Mouse (Mus musculus) macrophage (primary cell): ENCODE results near the gene Smco3. TPM values are rescaled to one million over a fixed set of nuclear protein-coding genes. Genes with fewer than 3 reads are reported as not detected.

Experiments
- H3K27ac ChIP-seq: fragments of 350-480 bp; formaldehyde crosslinking; 2 replicates; pipeline ENCODE4 v1.9.0; 2021
- H3K36me3 ChIP-seq: fragments of 350-480 bp; formaldehyde crosslinking; 2 replicates; pipeline ENCODE4 v1.9.0; 2021; ENCODE audit errors: inconsistent target
- H3K4me3 ChIP-seq: fragments of 350-480 bp; formaldehyde crosslinking; 2 replicates; pipeline ENCODE4 v1.9.0; 2021; ENCODE audit errors: inconsistent target
- H3K79me2 ChIP-seq: fragments of 350-480 bp; formaldehyde crosslinking; 2 replicates; pipeline ENCODE4 v1.9.0; 2021; ENCODE audit errors: inconsistent target
- WGBS: methylation state at CpG from one replicate; pipeline ENCODE4 v1.1.7; 2026; ENCODE audit warnings: inconsistent platforms; ENCODE audit not compliant: missing documents; 5-methylcytosine and 5-hydroxymethylcytosine counted together
- polyA plus RNA-seq: library from polyadenylated mRNA; stranded (reverse); fragments of 250-400 nt; gene quantifications from 3 replicates; pipeline ENCODE4 v1.2.4, GENCODE M21; 2018; ENCODE audit warnings: inconsistent platforms

Gene Smco3
- polyA plus RNA-seq, 1 experiment from 2014 or later = 0.19 TPM

DNA sequence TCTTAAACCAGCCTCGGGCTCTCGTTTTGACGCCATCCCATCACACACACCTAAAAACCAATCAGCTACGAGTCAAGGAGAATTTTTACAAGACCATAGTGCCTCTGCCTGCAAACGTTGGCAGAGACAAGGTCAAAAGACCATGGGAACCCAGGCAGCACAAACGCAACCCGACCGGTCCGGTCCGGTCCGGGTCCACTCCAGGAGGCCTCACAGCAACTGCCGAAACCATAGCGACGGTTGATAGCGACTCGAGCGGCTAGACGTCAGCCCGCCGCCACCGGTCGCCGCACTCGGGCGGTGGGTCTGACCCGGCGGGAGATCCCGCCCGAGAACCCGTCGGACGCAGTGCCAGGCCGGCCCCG lies 7.8 kb downstream of the Smco3 start, which contains the start of gene BC049715:
BC049715 (plus strand) TSS at position 111 of the 365 bp plus-strand sequence.
- Histone ChIP-seq H3K79me2 (peaks cover 47% of the 10 kb centered on the region), H3K36me3 (peaks cover 19% of the 10 kb centered on the region; the same call in 1 of the 2 replicates), H3K27ac (peak within 1 kb of the TSS; percentile 73), H3K4me3 (peak within 1 kb of the TSS; percentile 80)
- WGBS = under 1% methylated on average over 34 of the region's 34 CpGs

DNA sequence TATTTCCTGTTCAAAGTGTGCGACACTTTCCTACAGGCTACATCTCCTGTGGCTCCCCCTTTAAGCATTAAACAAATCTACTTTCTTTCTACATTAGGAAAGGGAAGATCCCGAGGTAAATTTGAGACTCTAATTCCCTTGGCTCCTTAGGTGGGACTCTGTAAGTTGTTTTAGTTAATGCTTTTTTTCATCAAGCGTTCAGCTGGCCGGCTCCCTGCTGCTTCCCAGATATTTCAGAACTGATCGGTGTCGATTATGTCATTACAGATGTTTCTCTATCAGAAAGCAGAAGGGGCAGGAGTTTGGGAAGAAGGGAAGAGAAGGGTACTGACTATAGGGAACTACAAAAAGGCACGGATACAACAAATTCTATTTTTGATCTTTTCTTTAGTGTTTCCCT lies 8.1 kb downstream of the Smco3 start:
- 5% methylated on average over 7 of the region's 7 CpGs for whole genome bisulfite sequencing
- Histone ChIP-seq H3K4me3 (peak overlapping the region; percentile 80), H3K79me2 (peaks cover 51% of the 10 kb centered on the region), H3K36me3 (peaks cover 23% of the 10 kb centered on the region; the same call in 1 of the 2 replicates), H3K27ac (peak overlapping the region; percentile 73)

DNA sequence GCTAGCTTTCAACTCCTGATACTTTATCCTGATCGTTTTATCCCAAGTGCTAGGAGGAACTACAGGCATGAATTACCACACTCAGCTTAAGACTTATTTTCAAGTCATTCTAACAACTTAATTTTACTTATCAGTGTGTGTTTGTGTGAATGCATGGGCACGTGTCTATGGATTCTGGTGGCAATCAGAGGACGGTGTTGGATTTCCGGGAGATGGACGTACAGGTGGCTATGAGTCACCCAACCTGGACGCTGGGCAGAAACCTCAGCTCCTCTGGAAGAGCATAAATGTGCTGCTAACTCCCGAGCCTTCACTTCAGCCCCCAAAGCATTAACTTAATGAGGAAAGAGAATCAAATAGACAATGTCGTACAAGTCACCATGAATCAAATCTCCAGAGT lies 10.3 kb downstream of the Smco3 start:
- H3K36me3 ChIP-seq = peaks cover 45% of the 10 kb centered on the region

DNA sequence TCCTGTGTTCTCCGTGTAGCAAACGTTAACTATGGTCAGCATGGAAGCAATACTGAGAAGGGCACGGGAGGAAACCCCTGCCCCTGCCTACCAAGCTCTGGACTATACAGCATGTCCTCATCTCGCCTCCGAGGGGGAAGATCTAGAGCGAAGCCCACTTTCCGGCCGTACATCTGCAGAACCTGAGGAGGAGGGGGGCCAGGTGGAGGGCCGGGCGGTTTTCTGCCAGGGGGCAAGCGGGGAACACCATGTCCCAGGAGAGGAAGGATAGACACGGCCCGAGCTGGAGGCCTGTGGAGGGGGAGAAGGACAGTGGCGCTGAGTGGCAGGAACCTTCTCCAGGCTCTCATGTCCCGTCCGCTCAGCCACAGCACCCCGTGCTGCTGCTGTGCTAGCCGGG lies 14.2 kb downstream of the Smco3 start:
- Histone ChIP-seq H3K79me2 (peaks cover 90% of the 10 kb centered on the region), H3K36me3 (peaks cover 79% of the 10 kb centered on the region), H3K4me3 (no peak overlapping the region), H3K27ac (no peak overlapping the region)
- WGBS = 96% methylated on average over 18 of the region's 18 CpGs

More for the DNA sequence above, 10.3 kb downstream of the Smco3 start:
- WGBS = 81% methylated on average over 8 of the region's 8 CpGs
- Histone ChIP-seq H3K4me3 (no peak overlapping the region), H3K79me2 (peaks cover 72% of the 10 kb centered on the region), H3K27ac (peak overlapping the region; percentile 27; the same call in 1 of the 2 replicates)

DNA sequence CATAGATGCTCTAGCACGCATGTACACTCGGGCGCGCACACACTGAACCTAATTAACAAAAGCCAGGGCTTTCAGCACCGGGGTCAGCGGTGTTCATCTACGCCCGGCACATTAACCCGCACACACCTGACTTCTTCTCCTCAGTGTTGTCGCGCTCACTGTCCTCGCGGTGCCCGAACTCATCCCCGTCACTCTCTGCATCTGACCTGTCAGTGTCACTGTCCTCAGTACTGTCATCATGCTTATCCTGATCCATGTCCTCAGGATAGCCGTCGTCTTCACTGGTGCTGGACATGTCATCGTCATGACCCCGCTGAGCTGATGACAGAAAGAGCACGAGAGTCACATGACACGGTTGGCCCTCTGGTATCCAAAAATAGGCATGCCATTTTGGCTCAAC lies 14.9 kb downstream of the Smco3 start:
- Histone ChIP-seq H3K4me3 (no peak overlapping the region), H3K36me3 (peaks cover 86% of the 10 kb centered on the region), H3K27ac (no peak overlapping the region), H3K79me2 (peaks cover 90% of the 10 kb centered on the region)
- 94% methylated on average over 21 of the region's 21 CpGs for WGBS

DNA sequence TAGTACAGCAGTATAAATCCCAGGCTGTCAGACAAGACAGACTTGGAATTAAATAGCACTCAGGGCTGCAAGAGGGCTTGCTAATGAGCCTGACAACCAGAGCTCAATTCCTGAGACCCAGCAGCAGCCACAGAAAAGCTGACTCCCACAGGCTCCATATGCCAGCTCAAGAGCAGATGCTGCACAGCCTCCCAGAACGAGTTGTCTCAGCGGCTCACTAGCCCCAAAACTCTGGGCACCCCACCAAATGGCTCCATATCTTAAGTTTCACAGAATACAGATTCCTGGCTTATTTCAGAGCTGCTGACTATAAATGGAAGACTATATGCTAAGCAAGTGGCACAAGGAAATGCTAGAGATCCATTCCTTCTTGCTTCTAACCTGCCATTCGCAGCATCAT lies 17.7 kb downstream of the Smco3 start:
- WGBS = 90% methylated on average over 3 of the region's 3 CpGs
- no peak overlapping the region for H3K27ac ChIP-seq
- peaks cover 82% of the 10 kb centered on the region for H3K36me3 ChIP-seq

DNA sequence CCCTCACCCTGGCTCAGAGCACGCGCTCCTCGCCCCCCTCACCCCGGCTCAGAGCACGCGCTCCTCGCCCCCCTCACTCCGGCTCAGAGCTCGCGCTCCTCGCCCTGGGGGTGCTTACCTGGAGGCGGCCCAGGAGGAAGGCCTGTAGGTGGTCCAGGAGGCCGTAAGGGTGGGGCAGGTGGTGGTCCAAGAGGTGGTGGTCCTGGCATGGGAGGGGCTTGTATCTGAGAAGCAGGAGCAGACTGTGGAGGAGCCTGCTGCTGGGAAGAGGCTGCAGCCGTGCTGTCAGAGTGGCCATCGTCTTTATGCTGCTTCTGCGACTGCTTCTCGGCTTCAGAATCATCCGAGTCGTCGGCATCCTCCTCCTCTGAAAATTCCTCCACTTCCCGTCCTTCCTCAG lies 18.4 kb downstream of the Smco3 start:
- no peak overlapping the region for H3K4me3 ChIP-seq
- peaks cover 75% of the 10 kb centered on the region for H3K36me3 ChIP-seq
- WGBS = 95% methylated on average over 16 of the region's 21 CpGs
- no peak overlapping the region for H3K27ac ChIP-seq
- peaks cover 68% of the 10 kb centered on the region for H3K79me2 ChIP-seq

More for the DNA sequence above, 17.7 kb downstream of the Smco3 start:
- Histone ChIP-seq H3K4me3 (no peak overlapping the region), H3K79me2 (peaks cover 70% of the 10 kb centered on the region)

DNA sequence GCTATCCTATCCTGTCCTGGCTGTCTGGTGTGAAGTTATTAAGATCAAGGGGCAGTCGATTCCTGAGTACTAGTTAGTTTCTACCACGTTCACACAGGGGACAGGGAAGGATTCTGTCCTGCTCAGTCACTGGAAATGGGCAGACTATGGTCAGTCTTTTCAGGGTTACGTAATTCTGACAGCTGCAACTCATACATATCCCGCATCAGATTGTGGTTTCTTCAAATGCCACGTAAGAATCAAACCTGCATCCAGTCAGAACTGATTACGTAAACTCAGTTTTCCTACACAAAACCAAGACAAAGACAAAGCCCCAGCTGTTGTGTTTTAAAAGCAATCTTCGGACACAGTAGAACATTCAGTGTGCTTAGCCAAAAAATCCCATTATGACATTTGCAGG lies 19.9 kb downstream of the Smco3 start:
- H3K27ac ChIP-seq = no peak overlapping the region
- peaks cover 68% of the 10 kb centered on the region for H3K79me2 ChIP-seq
- no peak overlapping the region for H3K4me3 ChIP-seq
- H3K36me3 ChIP-seq = peaks cover 60% of the 10 kb centered on the region
- WGBS = 55% methylated on average over 7 of the region's 7 CpGs

DNA sequence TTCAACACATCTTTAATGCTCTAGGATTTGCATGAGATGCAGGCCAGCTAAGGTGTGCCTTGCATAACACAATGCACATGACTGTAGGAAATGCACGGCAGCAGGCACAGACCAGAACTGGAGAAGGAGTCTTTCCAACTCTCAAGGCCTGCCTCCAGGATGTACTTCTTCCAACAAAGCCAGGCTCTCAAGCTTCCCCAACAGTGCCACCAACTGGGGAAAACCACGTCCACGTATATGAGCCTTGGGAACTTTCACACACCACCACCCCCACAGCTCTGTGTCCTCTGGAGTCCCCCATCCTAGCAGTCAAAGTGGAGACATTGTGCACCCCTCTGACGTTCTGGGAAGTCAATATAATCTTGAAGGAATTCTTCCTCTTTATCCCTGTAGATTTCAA lies 22.1 kb downstream of the Smco3 start:
- Histone ChIP-seq H3K79me2 (peaks cover 66% of the 10 kb centered on the region), H3K4me3 (no peak overlapping the region), H3K27ac (no peak overlapping the region), H3K36me3 (peaks cover 39% of the 10 kb centered on the region)
- 57% methylated on average over 4 of the region's 4 CpGs for WGBS

DNA sequence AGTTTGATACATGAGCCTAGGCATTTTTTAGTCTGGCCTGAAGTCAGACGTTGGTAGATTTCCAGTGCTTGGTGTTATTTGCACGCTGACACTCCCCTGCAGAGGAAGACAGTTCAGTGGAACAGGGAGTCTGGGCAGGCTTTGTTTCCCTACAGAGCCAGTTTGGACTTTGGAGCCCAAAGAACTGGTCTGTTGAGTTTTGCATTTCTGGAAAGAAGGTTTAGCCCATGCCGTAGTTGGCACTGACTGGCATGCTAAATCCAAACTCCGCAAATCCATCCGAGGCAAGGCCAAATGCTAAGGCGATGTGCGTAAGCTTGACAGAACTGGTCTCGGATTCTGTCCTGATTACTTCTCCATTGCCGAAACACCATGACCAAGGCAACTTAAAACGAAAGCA lies 24.1 kb downstream of the Smco3 start:
- Histone ChIP-seq H3K27ac (no peak overlapping the region), H3K79me2 (peaks cover 52% of the 10 kb centered on the region), H3K36me3 (peaks cover 23% of the 10 kb centered on the region; the same call in 1 of the 2 replicates), H3K4me3 (no peak overlapping the region)
- WGBS = 92% methylated on average over 10 of the region's 10 CpGs

DNA sequence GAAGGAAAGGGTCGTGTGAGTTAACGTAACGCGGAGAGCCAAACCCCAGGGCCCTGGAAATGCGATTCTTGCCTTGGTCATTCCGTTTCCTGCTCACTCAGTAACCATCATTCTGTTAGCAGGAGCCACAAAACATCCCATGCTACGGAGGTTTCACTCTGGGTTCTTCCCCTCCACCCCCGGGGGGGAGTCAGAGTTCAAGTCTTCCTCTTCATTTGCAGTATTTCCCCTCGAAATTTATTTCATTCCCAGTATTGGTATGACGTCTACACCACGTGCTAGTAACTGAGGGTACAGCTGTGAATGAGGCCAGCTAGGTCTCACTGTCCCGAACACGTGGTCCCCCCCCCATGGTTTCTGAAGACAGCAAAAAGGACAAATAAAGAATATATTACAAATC lies 25.6 kb downstream of the Smco3 start:
- Histone ChIP-seq H3K27ac (peak overlapping the region; percentile 92), H3K36me3 (peaks cover 13% of the 10 kb centered on the region; the same call in 1 of the 2 replicates), H3K4me3 (peak overlapping the region; percentile 90), H3K79me2 (peaks cover 43% of the 10 kb centered on the region)
- 23% methylated on average over 13 of the region's 13 CpGs for WGBS

DNA sequence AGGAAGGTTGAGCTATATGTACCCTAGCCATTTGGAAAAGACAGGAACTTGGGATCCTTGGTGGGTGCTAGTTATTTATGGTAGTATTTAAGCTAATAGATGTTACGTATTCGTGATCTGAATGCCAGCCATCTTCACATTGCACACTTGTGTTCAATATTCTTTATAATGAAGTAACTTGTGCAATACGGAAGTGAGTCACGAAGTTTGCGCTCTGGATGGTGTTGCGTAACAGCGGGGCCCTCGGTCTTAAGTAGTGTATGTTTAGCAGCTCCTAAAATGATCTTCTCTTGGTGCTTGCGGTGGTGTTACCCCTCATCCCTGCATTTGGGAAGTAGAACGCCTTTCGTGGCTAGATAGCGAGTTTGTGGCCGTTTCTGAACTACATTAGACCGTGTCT lies 26.2 kb downstream of the Smco3 start:
- H3K79me2 ChIP-seq = peaks cover 40% of the 10 kb centered on the region
- 0% methylated on average over 14 of the region's 14 CpGs for WGBS
- H3K36me3 ChIP-seq = peaks cover 7% of the 10 kb centered on the region; the same call in 1 of the 2 replicates
- peak overlapping the region; percentile 90 for H3K4me3 ChIP-seq
- H3K27ac ChIP-seq = peak overlapping the region; percentile 92

DNA sequence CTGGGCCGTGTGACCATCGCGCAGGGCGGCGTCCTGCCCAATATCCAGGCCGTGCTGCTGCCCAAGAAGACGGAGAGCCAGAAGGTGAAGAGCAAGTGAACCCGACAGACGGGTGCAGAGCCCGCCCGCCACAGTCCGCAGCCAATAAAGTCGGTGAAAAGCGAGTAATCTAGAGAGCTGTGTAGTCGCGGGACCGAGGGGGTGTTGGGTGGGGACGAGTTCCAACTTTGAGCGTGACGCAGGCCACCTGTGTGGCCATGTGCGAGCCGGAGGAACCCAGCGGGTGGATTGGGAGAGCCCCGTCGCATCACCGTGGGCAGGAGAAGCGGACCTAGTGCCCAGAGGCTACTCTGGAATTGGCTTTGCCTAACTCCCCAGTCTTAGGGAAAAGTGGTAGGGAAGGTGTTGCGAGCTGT lies 26.6 kb downstream of the Smco3 start:
- Histone ChIP-seq H3K79me2 (peaks cover 40% of the 10 kb centered on the region), H3K4me3 (peak overlapping the region; percentile 90), H3K27ac (peak overlapping the region; percentile 92), H3K36me3 (peaks cover 3% of the 10 kb centered on the region; the same call in 1 of the 2 replicates)
- WGBS = under 1% methylated on average over 28 of the region's 28 CpGs

DNA sequence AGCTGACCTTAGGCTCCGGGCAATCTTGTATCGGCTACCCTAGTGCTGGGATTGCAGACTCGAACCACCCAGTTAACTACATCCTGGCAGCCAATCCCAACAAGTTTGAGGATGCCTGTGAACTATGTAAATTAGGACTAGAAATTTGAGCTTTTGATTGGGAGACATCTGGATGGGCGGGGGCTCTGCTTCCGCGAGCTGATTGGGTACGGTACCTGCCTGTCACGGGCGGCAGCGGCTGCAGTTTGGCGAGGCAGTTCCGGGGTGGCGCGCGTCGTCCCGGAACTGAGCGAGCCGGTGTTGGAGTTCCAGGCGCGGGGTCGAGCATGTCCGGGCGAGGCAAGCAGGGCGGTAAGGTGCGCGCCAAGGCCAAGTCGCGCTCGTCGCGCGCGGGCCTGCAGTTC lies 27.2 kb downstream of the Smco3 start, which contains the start of gene H2afj:
H2afj (plus strand) TSS at position 231 of the 404 bp plus-strand sequence.
- Histone ChIP-seq H3K36me3 (no peaks in the 10 kb centered on the region; the same call in 1 of the 2 replicates), H3K79me2 (peaks cover 40% of the 10 kb centered on the region), H3K4me3 (peak within 1 kb of the TSS; percentile 90), H3K27ac (peak within 1 kb of the TSS; percentile 92)
- under 1% methylated on average over 34 of the region's 34 CpGs for WGBS

DNA sequence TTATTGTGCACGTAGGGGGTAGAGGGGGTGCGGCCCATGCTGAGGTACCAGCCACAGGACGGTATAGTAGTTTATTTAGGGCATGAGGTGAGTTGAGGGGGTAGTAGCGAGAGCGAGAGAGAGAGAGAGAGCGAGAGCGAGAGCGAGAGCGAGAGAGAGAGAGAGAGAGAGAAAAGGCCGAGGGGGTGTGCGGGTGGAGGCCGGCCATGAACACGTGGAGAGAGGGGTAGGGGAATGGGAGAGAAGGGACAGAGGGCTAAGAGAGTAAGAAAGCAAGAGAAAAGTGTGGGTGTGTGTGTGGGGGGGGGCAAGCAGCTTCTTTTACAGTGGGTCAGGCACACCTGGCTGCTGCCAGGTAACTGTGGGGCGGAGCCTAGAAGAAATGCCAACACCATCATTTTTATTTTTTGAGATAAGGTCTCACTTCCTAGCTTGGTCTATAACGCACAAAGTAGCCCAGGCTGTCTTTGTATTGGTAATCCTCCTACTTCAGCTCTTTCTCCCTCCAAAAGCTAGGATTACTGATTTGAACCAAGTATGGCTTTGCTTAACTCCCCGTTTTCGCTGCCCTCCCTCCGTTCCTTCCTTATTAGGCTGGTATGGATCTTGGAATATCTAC lies 27.7 kb downstream of the Smco3 start:
- 41% methylated on average over 15 of the region's 18 CpGs for WGBS
- Histone ChIP-seq H3K4me3 (peak overlapping the region; percentile 33), H3K79me2 (peaks cover 40% of the 10 kb centered on the region), H3K36me3 (no peaks in the 10 kb centered on the region; the same call in 1 of the 2 replicates), H3K27ac (peak overlapping the region; percentile 72)
